Mouse (Mus musculus) urinary bladder, adult 2 months (tissue): ENCODE measurements around the gene Gm20661. TPM values are rescaled to one million over a fixed set of nuclear protein-coding genes. Genes with fewer than 3 reads are reported as not detected.
"Not testable (repeated sequence)": the region's sequence is repeated elsewhere in the genome, so short reads cannot be mapped to it uniquely, and the experiment has no call there.

Experiments used
- DNase-seq: peaks from one replicate; pipeline ENCODE4 v3.0.0; 2022; ENCODE audit warnings: low spot score
- polyA plus RNA-seq: library from polyadenylated mRNA; depleted of rRNA; stranded (reverse); fragments of >200 nt; gene quantifications from 2 replicates; pipeline ENCODE4 v1.2.3, GENCODE M21; 2012; rRNA removed

The Gm20661 gene
- polyA plus RNA-seq, 1 experiment = 0.39 TPM

- DNase-seq = peak; percentile 93
These were observed 19.3 kb downstream of the Gm20661 start, which contains the start of gene Ip6k1 for GRCm38 (mm10) chr9:108001922-108002770. Ip6k1 (plus strand) TSS chr9:108002501.

- DNase-seq = no peak
These were observed 20.1 kb downstream of the Gm20661 start for GRCm38 (mm10) chr9:108002778-108003530.

GRCm38 (mm10) chr9:108003531-108003890 is 20.7 kb downstream of the Gm20661 start:
- DNase-seq = no peak

- DNase-seq = no peak
These were observed 25.2 kb downstream of the Gm20661 start for GRCm38 (mm10) chr9:108008041-108008440.

GRCm38 (mm10) chr9:108010385-108010784 is 27.5 kb downstream of the Gm20661 start:
- DNase-seq = no peak

GRCm38 (mm10) chr9:108013577-108013976 is 30.7 kb downstream of the Gm20661 start:
- DNase-seq = not testable (repeated sequence)

- no peak for DNase-seq
These were observed 34.3 kb downstream of the Gm20661 start for GRCm38 (mm10) chr9:108017127-108017526.

- DNase-seq = no peak
These were observed 37.9 kb downstream of the Gm20661 start for GRCm38 (mm10) chr9:108020741-108021140.

GRCm38 (mm10) chr9:108023216-108023615 is 40.4 kb downstream of the Gm20661 start:
- DNase-seq = no peak

- no peak for DNase-seq
These were observed 43.7 kb downstream of the Gm20661 start for GRCm38 (mm10) chr9:108026584-108026983.

- no peak for DNase-seq
These were observed 45.0 kb downstream of the Gm20661 start for GRCm38 (mm10) chr9:108027867-108028266.

- DNase-seq = no peak
These were observed 49.3 kb downstream of the Gm20661 start for GRCm38 (mm10) chr9:108032126-108032525.

GRCm38 (mm10) chr9:108035331-108036156 is 52.7 kb downstream of the Gm20661 start:
- DNase-seq = no peak

Other genes starting within 250 kb of the Gm20661 start
- gene Rbm5, start 212.1 kb upstream of the Gm20661 start, polyA plus RNA-seq = 105 and 116 TPM in 2 replicates
- gene Rbm6, start 109.8 kb upstream of the Gm20661 start, polyA plus RNA-seq = 52.9 and 53.1 TPM in 2 replicates
- gene Mon1a, start 94.9 kb upstream of the Gm20661 start, polyA plus RNA-seq = 33.2 and 35.4 TPM in 2 replicates
- gene Mst1r, start 76.2 kb upstream of the Gm20661 start, polyA plus RNA-seq = 39.2 and 55.3 TPM in 2 replicates
- gene Actl11, start 54.6 kb upstream of the Gm20661 start, polyA plus RNA-seq = not detected in 2 replicates
- gene Camkv, start 47.4 kb upstream of the Gm20661 start, polyA plus RNA-seq = 0.12 and 0.15 TPM in 2 replicates
- 0.59 and 1.1 TPM in 2 replicates for gene Traip, start 32.9 kb upstream of the Gm20661 start, polyA plus RNA-seq
- gene Uba7, start 7.6 kb upstream of the Gm20661 start, polyA plus RNA-seq = 62.1 and 75.1 TPM in 2 replicates
- 8.6 and 11.0 TPM in 2 replicates for gene Inka1, start 2.8 kb downstream of the Gm20661 start, polyA plus RNA-seq
- 0.80 and 0.93 TPM in 2 replicates for gene Cdhr4, start 9.4 kb downstream of the Gm20661 start, polyA plus RNA-seq
- 2.1 and 2.5 TPM in 2 replicates for gene Gm20662, start 13.3 kb downstream of the Gm20661 start, polyA plus RNA-seq
- gene Ip6k1, start 19.4 kb downstream of the Gm20661 start, polyA plus RNA-seq = 84.3 and 90.7 TPM in 2 replicates
- 18.8 and 23.9 TPM in 2 replicates for gene Gmppb, start 66.2 kb downstream of the Gm20661 start, polyA plus RNA-seq
- gene Amigo3, start 70.1 kb downstream of the Gm20661 start, polyA plus RNA-seq = 2.3 and 2.6 TPM in 2 replicates
- gene Mst1, start 97.4 kb downstream of the Gm20661 start, polyA plus RNA-seq = 5.6 and 6.2 TPM in 2 replicates
- gene Rnf123, start 100.3 kb downstream of the Gm20661 start, polyA plus RNA-seq = 54.6 and 60.6 TPM in 2 replicates
- 58.4 and 64.1 TPM in 2 replicates for gene Apeh, start 111.5 kb downstream of the Gm20661 start, polyA plus RNA-seq
- gene Bsn, start 207.3 kb downstream of the Gm20661 start, polyA plus RNA-seq = 0.41 and 0.44 TPM in 2 replicates